Mouse (Mus musculus) C2C12 (cell line): ENCODE results near the gene Hoxa3. TPM values are rescaled to one million over a fixed set of nuclear protein-coding genes. Genes with fewer than 3 reads are reported as not detected.

ENCODE experiments used
- H3K27me3 ChIP-seq: one replicate; pipeline ENCODE4 v1.6.1; 2011; ENCODE audit not compliant: control insufficient read depth, insufficient read depth, insufficient read length
- H3K36me3 ChIP-seq: one replicate; pipeline ENCODE4 v1.6.1; 2011; ENCODE audit not compliant: control insufficient read depth, insufficient read depth
- H3K4me3 ChIP-seq: one replicate; pipeline ENCODE4 v1.5.1; 2011; ENCODE audit warnings: mild to moderate bottlenecking, control low read depth; ENCODE audit not compliant: poor library complexity, insufficient read depth, severe bottlenecking
- H3K79me2 ChIP-seq: one replicate; pipeline ENCODE4 v1.6.1; 2011; ENCODE audit not compliant: control insufficient read depth, insufficient read depth
- H3K79me3 ChIP-seq: one replicate; pipeline ENCODE4 v1.6.1; 2011; ENCODE audit warnings: low read depth, control low read depth
- H3ac ChIP-seq: one replicate; pipeline ENCODE3; 2011; ENCODE audit warnings: low read depth; ENCODE audit not compliant: control insufficient read depth, insufficient read length
- CEBPB ChIP-seq: IDR thresholded peaks from one replicate; pipeline ENCODE4 v1.6.1; 2011; ENCODE audit warnings: low read depth, mild to moderate bottlenecking, control low read depth, moderate library complexity
- CTCF ChIP-seq: IDR thresholded peaks from one replicate; pipeline ENCODE4 v1.5.1; 2011; ENCODE audit not compliant: control insufficient read depth, insufficient read depth, insufficient read length
- FOSL1 ChIP-seq: IDR thresholded peaks from one replicate; pipeline ENCODE4 v1.8.0; 2011; ENCODE audit warnings: mild to moderate bottlenecking, low read length; ENCODE audit not compliant: poor library complexity, insufficient read depth, severe bottlenecking
- MAX ChIP-seq: IDR thresholded peaks from one replicate; pipeline ENCODE4 v1.6.1; 2011; ENCODE audit warnings: mild to moderate bottlenecking, control low read depth
- MYOD1 ChIP-seq: IDR thresholded peaks from one replicate; pipeline ENCODE4 v1.6.1; 2011; ENCODE audit warnings: low read depth; ENCODE audit not compliant: control insufficient read depth, insufficient read length
- MYOG ChIP-seq: IDR thresholded peaks from one replicate; pipeline ENCODE4 v1.6.1; 2011; ENCODE audit not compliant: control insufficient read depth, insufficient read length; ENCODE audit errors: extremely low read depth
- USF1 ChIP-seq: IDR thresholded peaks from one replicate; pipeline ENCODE4 v1.6.1; 2011; ENCODE audit warnings: low read depth, mild to moderate bottlenecking, control low read depth, moderate library complexity
- polyA plus RNA-seq: library from polyadenylated mRNA; unstranded; fragments of >200 nt; fragmentation: generic; extraction: Trizol; gene quantifications from one replicate; pipeline ENCODE4 v1.2.1, GENCODE M21; 2012; ENCODE audit warnings: missing spikeins

Gene Hoxa3
- polyA plus RNA-seq, 1 experiment = 0.67 TPM

- H3K27me3 ChIP-seq = no peaks in the 10 kb centered on the region
- TF ChIP-seq MYOD1 (no peak), FOSL1 (no peak), USF1 (no peak), MYOG (no peak), MAX (no peak), CEBPB (no peak), CTCF (no peak)
- H3K79me2 ChIP-seq = no peaks in the 10 kb centered on the region
- H3K36me3 ChIP-seq = no peaks in the 10 kb centered on the region
- H3K79me3 ChIP-seq = no peaks in the 10 kb centered on the region
- no peak overlapping the region for H3ac ChIP-seq
- no peak overlapping the region for H3K4me3 ChIP-seq
Measured at GRCm38 (mm10) chr6:52182030-52182429, 31.1 kb downstream of the Hoxa3 start.

GRCm38 (mm10) chr6:52180726-52181125 is 32.4 kb downstream of the Hoxa3 start:
- H3K79me3 ChIP-seq = no peaks in the 10 kb centered on the region
- H3K27me3 ChIP-seq = no peaks in the 10 kb centered on the region
- no peak overlapping the region for H3K4me3 ChIP-seq
- no peaks in the 10 kb centered on the region for H3K79me2 ChIP-seq
- no peak overlapping the region for H3ac ChIP-seq
- no peaks in the 10 kb centered on the region for H3K36me3 ChIP-seq
- no peak for TF ChIP-seq FOSL1
- TF ChIP-seq MYOG = no peak
- no peak for TF ChIP-seq MAX

GRCm38 (mm10) chr6:52180213-52180710 is 32.9 kb downstream of the Hoxa3 start:
- no peak overlapping the region for H3K4me3 ChIP-seq

GRCm38 (mm10) chr6:52179690-52180089 is 33.4 kb downstream of the Hoxa3 start:
- Histone ChIP-seq H3K27me3 (no peaks in the 10 kb centered on the region), H3K79me2 (no peaks in the 10 kb centered on the region), H3K4me3 (no peak overlapping the region), H3ac (no peak overlapping the region), H3K36me3 (no peaks in the 10 kb centered on the region), H3K79me3 (no peaks in the 10 kb centered on the region)
- no peak for TF ChIP-seq MYOG
- no peak for TF ChIP-seq MAX
- no peak for TF ChIP-seq CTCF
- no peak for TF ChIP-seq CEBPB
- TF ChIP-seq MYOD1 = no peak
- no peak for TF ChIP-seq FOSL1
- no peak for TF ChIP-seq USF1

More at GRCm38 (mm10) chr6:52180213-52180710, 32.9 kb downstream of the Hoxa3 start:
- H3K79me3 ChIP-seq = no peaks in the 10 kb centered on the region
- H3ac ChIP-seq = no peak overlapping the region
- no peak for TF ChIP-seq FOSL1
- no peak for TF ChIP-seq MYOG
- TF ChIP-seq MAX = no peak
- no peak for TF ChIP-seq CEBPB
- TF ChIP-seq CTCF = no peak
- TF ChIP-seq USF1 = no peak
- no peak for TF ChIP-seq MYOD1
- no peaks in the 10 kb centered on the region for H3K79me2 ChIP-seq
- no peaks in the 10 kb centered on the region for H3K27me3 ChIP-seq
- no peaks in the 10 kb centered on the region for H3K36me3 ChIP-seq

- no peaks in the 10 kb centered on the region for H3K79me2 ChIP-seq
- H3K36me3 ChIP-seq = no peaks in the 10 kb centered on the region
- H3K4me3 ChIP-seq = no peak overlapping the region
- H3K27me3 ChIP-seq = no peaks in the 10 kb centered on the region
- H3ac ChIP-seq = no peak overlapping the region
- no peaks in the 10 kb centered on the region for H3K79me3 ChIP-seq
- TF ChIP-seq MYOD1 (no peak), USF1 (no peak), CTCF (no peak), MAX (no peak), MYOG (no peak), FOSL1 (no peak), CEBPB (no peak)
Measured at GRCm38 (mm10) chr6:52178918-52179665, 34.0 kb downstream of the Hoxa3 start.

GRCm38 (mm10) chr6:52177806-52178205 is 35.3 kb downstream of the Hoxa3 start:
- H3ac ChIP-seq = no peak overlapping the region
- no peaks in the 10 kb centered on the region for H3K36me3 ChIP-seq
- H3K79me3 ChIP-seq = no peaks in the 10 kb centered on the region
- no peaks in the 10 kb centered on the region for H3K79me2 ChIP-seq
- H3K4me3 ChIP-seq = no peak overlapping the region
- H3K27me3 ChIP-seq = no peaks in the 10 kb centered on the region
- TF ChIP-seq MAX (no peak), FOSL1 (no peak), USF1 (no peak), MYOD1 (no peak), CEBPB (no peak), CTCF (no peak), MYOG (no peak)
